Mouse (Mus musculus) E14TG2a.4 (cell line): ENCODE data around the gene Fbrsl1.

Experiments
- H3K27me3 ChIP-seq: 2 replicates; pipeline ENCODE4 v1.6.1; 2014; ENCODE audit warnings: low read length, control low read depth; ENCODE audit not compliant: insufficient read depth
- H3K36me3 ChIP-seq: 2 replicates; pipeline ENCODE4 v1.6.1; 2014; ENCODE audit warnings: low read length, control low read depth; ENCODE audit not compliant: insufficient read depth
- H3K4me1 ChIP-seq: replicated peaks from 2 replicates; pipeline ENCODE4 v1.6.1; 2014; ENCODE audit warnings: low read depth, low read length, control low read depth
- H3K4me3 ChIP-seq: replicated peaks from 2 replicates; pipeline ENCODE4 v1.5.1; 2014; ENCODE audit warnings: mild to moderate bottlenecking, low read length
- H3K9me3 ChIP-seq: 2 replicates; pipeline ENCODE4 v1.6.1; 2014; ENCODE audit warnings: low read length, control low read depth
- CTCF ChIP-seq: conservative IDR thresholded peaks from 2 replicates; pipeline ENCODE4 v1.5.1; 2014; ENCODE audit warnings: low read length
- NANOG ChIP-seq: IDR thresholded peaks from 2 replicates; pipeline ENCODE4 v1.6.1; 2014; ENCODE audit warnings: borderline replicate concordance, low read length, mixed read lengths
- POU5F1 ChIP-seq: IDR thresholded peaks from 2 replicates; pipeline ENCODE4 v1.6.1; 2014; ENCODE audit warnings: low read length, borderline replicate concordance

Gene Fbrsl1

GRCm38 (mm10) chr5:110392727-110393126 is 55.6 kb downstream of the Fbrsl1 start:
- Histone ChIP-seq H3K36me3 (peaks cover 86% of the 10 kb centered on the region), H3K27me3 (no peaks in the 10 kb centered on the region), H3K9me3 (no peaks in the 10 kb centered on the region), H3K4me1 (peaks cover 7% of the 10 kb centered on the region), H3K4me3 (no peak overlapping the region)
- no peak for TF ChIP-seq NANOG
- TF ChIP-seq CTCF, result no peak
- TF ChIP-seq POU5F1, result no peak

- Histone ChIP-seq H3K36me3 (peaks cover 66% of the 10 kb centered on the region), H3K4me3 (no peak overlapping the region), H3K9me3 (no peaks in the 10 kb centered on the region), H3K27me3 (peaks cover 12% of the 10 kb centered on the region), H3K4me1 (peaks cover 21% of the 10 kb centered on the region)
- no peak for TF ChIP-seq NANOG
Measured at GRCm38 (mm10) chr5:110390631-110391030, 57.7 kb downstream of the Fbrsl1 start.

- peak overlapping the region; percentile 92 for H3K4me3 ChIP-seq
- peaks cover 22% of the 10 kb centered on the region for H3K27me3 ChIP-seq
- no peaks in the 10 kb centered on the region for H3K9me3 ChIP-seq
- TF ChIP-seq POU5F1 (no peak), CTCF (no peak), NANOG (no peak)
- H3K36me3 ChIP-seq, result peaks cover 65% of the 10 kb centered on the region
- H3K4me1 ChIP-seq, result peaks cover 27% of the 10 kb centered on the region
Measured at GRCm38 (mm10) chr5:110387332-110387731, 61.0 kb downstream of the Fbrsl1 start.

GRCm38 (mm10) chr5:110386371-110387330 is 61.7 kb downstream of the Fbrsl1 start:
- Histone ChIP-seq H3K4me1 (peaks cover 27% of the 10 kb centered on the region), H3K4me3 (peak overlapping the region; percentile 92), H3K36me3 (peaks cover 65% of the 10 kb centered on the region), H3K27me3 (peaks cover 22% of the 10 kb centered on the region), H3K9me3 (no peaks in the 10 kb centered on the region)
- no peak for TF ChIP-seq CTCF
- no peak for TF ChIP-seq POU5F1
- no peak for TF ChIP-seq NANOG

GRCm38 (mm10) chr5:110385263-110385662 is 63.0 kb downstream of the Fbrsl1 start:
- Histone ChIP-seq H3K4me1 (peaks cover 27% of the 10 kb centered on the region), H3K9me3 (no peaks in the 10 kb centered on the region), H3K27me3 (peaks cover 22% of the 10 kb centered on the region), H3K36me3 (peaks cover 58% of the 10 kb centered on the region), H3K4me3 (no peak overlapping the region)
- no peak for TF ChIP-seq CTCF
- no peak for TF ChIP-seq POU5F1

GRCm38 (mm10) chr5:110384491-110384890 is 63.8 kb downstream of the Fbrsl1 start:
- H3K4me1 ChIP-seq, result peaks cover 32% of the 10 kb centered on the region
- TF ChIP-seq POU5F1 (no peak), NANOG (no peak)
- no peaks in the 10 kb centered on the region for H3K9me3 ChIP-seq
- H3K36me3 ChIP-seq, result peaks cover 53% of the 10 kb centered on the region
- H3K4me3 ChIP-seq, result no peak overlapping the region
- peaks cover 22% of the 10 kb centered on the region for H3K27me3 ChIP-seq

GRCm38 (mm10) chr5:110379823-110380222 is 68.5 kb downstream of the Fbrsl1 start:
- Histone ChIP-seq H3K4me3 (no peak overlapping the region), H3K4me1 (peaks cover 42% of the 10 kb centered on the region), H3K36me3 (peaks cover 66% of the 10 kb centered on the region), H3K27me3 (peaks cover 4% of the 10 kb centered on the region; the same call in 1 of the 2 replicates), H3K9me3 (no peaks in the 10 kb centered on the region)
- TF ChIP-seq NANOG, result no peak
- TF ChIP-seq POU5F1, result no peak
- no peak for TF ChIP-seq CTCF

GRCm38 (mm10) chr5:110379086-110379485 is 69.2 kb downstream of the Fbrsl1 start:
- H3K27me3 ChIP-seq, result no peaks in the 10 kb centered on the region
- peak overlapping the region; percentile 77 for H3K4me3 ChIP-seq
- TF ChIP-seq CTCF (no peak), NANOG (no peak), POU5F1 (no peak)
- peaks cover 37% of the 10 kb centered on the region for H3K4me1 ChIP-seq
- no peaks in the 10 kb centered on the region for H3K9me3 ChIP-seq
- H3K36me3 ChIP-seq, result peaks cover 67% of the 10 kb centered on the region
